Mouse (Mus musculus): ENCODE results near the gene Irx5.

The Irx5 gene

GRCm38 (mm10) chr8:92360083-92360861 lies 2.8 kb downstream of the Irx5 start:
- DNase-seq (ENCODE audit: low spot score in 2 of 2), result no peak

GRCm38 (mm10) chr8:92361546-92362351 lies 4.3 kb downstream of the Irx5 start:
- DNase-seq (ENCODE audit: low spot score in 2 of 2), result peak in 1 of 2 experiments; percentile 18

- DNase-seq (ENCODE audit: low spot score in 2 of 2), result no peak
These were observed 5.1 kb downstream of the Irx5 start for GRCm38 (mm10) chr8:92362396-92363115.

GRCm38 (mm10) chr8:92363217-92364147 lies 6.1 kb downstream of the Irx5 start:
- DNase-seq (ENCODE audit: low spot score in 2 of 2), result no peak

GRCm38 (mm10) chr8:92364148-92364775 lies 6.8 kb downstream of the Irx5 start:
- DNase-seq (ENCODE audit: low spot score in 2 of 2), result peak; percentile 39 to 50

- no peak for DNase-seq (ENCODE audit: low spot score in 2 of 2)
These were observed 7.4 kb downstream of the Irx5 start for GRCm38 (mm10) chr8:92364776-92365240.

- DNase-seq (ENCODE audit: low spot score in 2 of 2), result no peak
These were observed 8.0 kb downstream of the Irx5 start for GRCm38 (mm10) chr8:92365241-92365943.

- no peak for DNase-seq (ENCODE audit: low spot score in 2 of 2)
These were observed 8.7 kb downstream of the Irx5 start for GRCm38 (mm10) chr8:92365944-92366735.

GRCm38 (mm10) chr8:92366736-92367267 lies 9.4 kb downstream of the Irx5 start:
- no peak for DNase-seq (ENCODE audit: low spot score in 2 of 2)

GRCm38 (mm10) chr8:92379524-92379923 lies 22.1 kb downstream of the Irx5 start:
- DNase-seq (ENCODE audit: low spot score in 2 of 2), result no peak

- DNase-seq (ENCODE audit: low spot score in 2 of 2), result no peak
These were observed 23.1 kb downstream of the Irx5 start for GRCm38 (mm10) chr8:92380571-92380970.

GRCm38 (mm10) chr8:92387893-92388292 lies 30.5 kb downstream of the Irx5 start:
- no peak for DNase-seq (ENCODE audit: low spot score in 2 of 2)

- DNase-seq (ENCODE audit: low spot score in 2 of 2), result no peak
These were observed 46.8 kb downstream of the Irx5 start for GRCm38 (mm10) chr8:92404218-92404617.

- DNase-seq (ENCODE audit: low spot score in 2 of 2), result no peak
These were observed 50.7 kb downstream of the Irx5 start for GRCm38 (mm10) chr8:92408092-92408491.

GRCm38 (mm10) chr8:92413583-92413982 lies 56.2 kb downstream of the Irx5 start:
- no peak for DNase-seq (ENCODE audit: low spot score in 2 of 2)

- DNase-seq (ENCODE audit: low spot score in 2 of 2), result no peak
These were observed 63.2 kb downstream of the Irx5 start for GRCm38 (mm10) chr8:92420666-92421065.
